10 mouse cellular contexts compared by ENCODE assay signal in genomic region chr2:158658822-158659221, GRCm38 (mm10). TPM values are rescaled to one million over a fixed set of nuclear protein-coding genes. Genes with fewer than 3 reads are reported as not detected.
DNase-seq lines count a peak whose midpoint lies in the region; ATAC-seq and TF ChIP-seq lines count a peak whose summit lies in the region.
"Had no signal": no experiment of that assay in that cellular context is flagged by ENCODE, and none has a peak within 500 bp of the region (broad histone marks: within the 10 kb centered on the region; RNA-seq: fewer than 3 reads in every experiment).

No protein-coding gene starts in this region.

- 46% methylated on average over 6 of the region's 6 CpGs for WGBS in midbrain, postnatal 0 days
- WGBS in midbrain, embryonic 16.5 days, result 53% methylated on average over 6 of the region's 6 CpGs
- 49% methylated on average over 6 of the region's 6 CpGs for WGBS in heart, embryonic 14.5 days

- TF ChIP-seq CTCF in midbrain, postnatal 0 days (IDR thresholded peaks at IDR 0.05), result no peak
- TF ChIP-seq CTCF in left cerebral cortex, adult 2 months (IDR thresholded peaks at IDR 0.05), result no peak

- H3K9ac ChIP-seq in midbrain, postnatal 0 days (replicated peaks; ENCODE audit: low read length, poor library complexity, severe bottlenecking), result no peak overlapping the region
- H3K9ac ChIP-seq in midbrain, embryonic 16.5 days (ENCODE audit: low read depth, low read length), result no peak overlapping the region
- H3K9ac ChIP-seq in heart, embryonic 14.5 days (ENCODE audit: low read length), result no peak overlapping the region
- H3K9ac ChIP-seq: neural tube, embryonic 13.5 days had no signal

- H3K36me3 ChIP-seq in midbrain, postnatal 0 days (ENCODE audit: insufficient read depth, low read length), result no peaks in the 10 kb centered on the region
- no peaks in the 10 kb centered on the region for H3K36me3 ChIP-seq in midbrain, embryonic 16.5 days (ENCODE audit: control insufficient read depth, insufficient read depth, low read length)
- H3K36me3 ChIP-seq in heart, embryonic 14.5 days (ENCODE audit: control insufficient read depth, insufficient read depth, low read length), result no peaks in the 10 kb centered on the region
- no peaks in the 10 kb centered on the region for H3K36me3 ChIP-seq in splenic B cell, adult 2 months (ENCODE audit: control insufficient read depth, insufficient read depth, low read length, poor library complexity, severe bottlenecking)
- H3K36me3 ChIP-seq: neural tube, embryonic 13.5 days had no signal

- H3K27me3 ChIP-seq in midbrain, postnatal 0 days (ENCODE audit: insufficient read depth, low read length), result no peaks in the 10 kb centered on the region
- H3K27me3 ChIP-seq in midbrain, embryonic 16.5 days (ENCODE audit: control insufficient read depth, insufficient read depth, low read depth, low read length), result no peaks in the 10 kb centered on the region
- H3K27me3 ChIP-seq in heart, embryonic 14.5 days (ENCODE audit: control insufficient read depth, insufficient read depth, low read length), result no peaks in the 10 kb centered on the region
- H3K27me3 ChIP-seq in splenic B cell, adult 2 months (ENCODE audit: control insufficient read depth, insufficient read depth, low read length, poor library complexity, severe bottlenecking), result no peaks in the 10 kb centered on the region
- H3K27me3 ChIP-seq: neural tube, embryonic 13.5 days had no signal

- peak; percentile 31 for DNase-seq in midbrain, postnatal 0 days (ENCODE audit: low spot score)
- DNase-seq in kidney, postnatal 4 days, result peak; percentile 57 to 77
- peak; percentile 15 for DNase-seq in splenic B cell, adult 2 months (ENCODE audit: low read depth, low spot score)
- no peak for DNase-seq in urinary bladder, postnatal 4 days (ENCODE audit: low spot score in 2 of 2)
- no peak for DNase-seq in left cerebral cortex, adult 2 months (ENCODE audit: extremely low spot score in 1 of 2, low spot score in 2 of 2)
- DNase-seq: cerebellum, adult 9-10 months had no signal

- no peak; the same call in 1 of the 2 replicates for ATAC-seq in midbrain, postnatal 0 days (ENCODE audit: low FRiP score)
- no peak for ATAC-seq in midbrain, embryonic 16.5 days
- ATAC-seq in heart, embryonic 14.5 days (ENCODE audit: insufficient number of reproducible peaks, insufficient read depth, low FRiP score, low read depth), result peak; percentile 71
- no peak for ATAC-seq in erythroblast, adult 5-6 weeks (replicated peaks; ENCODE audit: low FRiP score, poor library complexity, severe bottlenecking)

- no peaks in the 10 kb centered on the region for H3K4me1 ChIP-seq in midbrain, postnatal 0 days (ENCODE audit: insufficient read depth, low read length)
- H3K4me1 ChIP-seq in midbrain, embryonic 16.5 days (ENCODE audit: control insufficient read depth, insufficient read depth, low read length), result no peaks in the 10 kb centered on the region
- no peaks in the 10 kb centered on the region for H3K4me1 ChIP-seq in heart, embryonic 14.5 days (ENCODE audit: control insufficient read depth in 2 of 2, insufficient read depth in 2 of 2, low read length in 2 of 2)
- H3K4me1 ChIP-seq: neural tube, embryonic 13.5 days had no signal

- H3K4me2 ChIP-seq in midbrain, postnatal 0 days (ENCODE audit: low read depth, low read length, poor library complexity, severe bottlenecking), result no peak overlapping the region
- H3K4me2 ChIP-seq in midbrain, embryonic 16.5 days (ENCODE audit: low read length), result no peak overlapping the region
- no peak overlapping the region for H3K4me2 ChIP-seq in heart, embryonic 14.5 days (ENCODE audit: low read length)
- H3K4me2 ChIP-seq: neural tube, embryonic 13.5 days had no signal

- no peaks in the 10 kb centered on the region for H3K9me3 ChIP-seq in midbrain, postnatal 0 days (ENCODE audit: low read length)
- H3K9me3 ChIP-seq in midbrain, embryonic 16.5 days (replicated peaks; ENCODE audit: control insufficient read depth, low read length, poor library complexity, severe bottlenecking), result no peaks in the 10 kb centered on the region
- H3K9me3 ChIP-seq in heart, embryonic 14.5 days (ENCODE audit: control insufficient read depth, low read length), result no peaks in the 10 kb centered on the region
- H3K9me3 ChIP-seq: neural tube, embryonic 13.5 days had no signal

- intact Hi-C loops in left cerebral cortex, adult 2 months (cut with DNase I), result no loop called here

- no peak overlapping the region for H3K4me3 ChIP-seq in midbrain, postnatal 0 days (ENCODE audit: low read depth, low read length)
- no peak overlapping the region for H3K4me3 ChIP-seq in midbrain, embryonic 16.5 days (ENCODE audit: low read depth, low read length)
- H3K4me3 ChIP-seq in heart, embryonic 14.5 days (ENCODE audit: control insufficient read depth in 1 of 2, insufficient read depth in 1 of 2, low read depth in 1 of 2, low read length in 2 of 2), result no peak overlapping the region
- no peak overlapping the region for H3K4me3 ChIP-seq in left cerebral cortex, adult 2 months
- H3K4me3 ChIP-seq: neural tube, embryonic 13.5 days had no signal

- no peak overlapping the region for H3K27ac ChIP-seq in midbrain, postnatal 0 days (ENCODE audit: low read depth, low read length)
- H3K27ac ChIP-seq in midbrain, embryonic 16.5 days (ENCODE audit: low read length), result no peak overlapping the region
- H3K27ac ChIP-seq in heart, embryonic 14.5 days (replicated peaks in 1 of 2; ENCODE audit: control insufficient read depth in 1 of 2, insufficient read depth in 1 of 2, low read depth in 2 of 2, low read length in 2 of 2), result peak overlapping the region in 1 of 2 experiments; percentile 25; a peak in 1 of 4 replicates
- H3K27ac ChIP-seq in left cerebral cortex, adult 2 months, result no peak overlapping the region
- H3K27ac ChIP-seq: neural tube, embryonic 13.5 days had no signal

RNA-seq across cellular contexts. Expression of gene Ppp1r16b, which starts 6.4 kb away (rescaled TPM):
- 30.8 and 32.2 TPM in 2 replicates for total RNA-seq in midbrain, postnatal 0 days (2014; rRNA removed)
- 31.0 and 31.6 TPM in 2 replicates for polyA plus RNA-seq in midbrain, postnatal 0 days (2015; fragmentation: Nextera tagmentation; extraction: Ambion mirVana)
- 22.0 and 27.7 TPM in 2 replicates for polyA plus RNA-seq in midbrain, embryonic 16.5 days (2015; fragmentation: Nextera tagmentation; extraction: Ambion mirVana)
- 4.7 and 6.0 TPM in 2 replicates for polyA plus RNA-seq in heart, embryonic 14.5 days (2014; fragmentation: Nextera tagmentation; extraction: Ambion mirVana)
- 100 to 1,000 TPM; 135 to 138 TPM for total RNA-seq in left cerebral cortex, adult 2 months (2021)
- total RNA-seq in erythroblast, adult 5-6 weeks (2015; ENCODE audit: low replicate concordance), result not detected in 2 replicates
- 0.14 TPM in 1 of 2 replicates, not detected in the other for total RNA-seq in erythroblast, adult 5-6 weeks (2017; ENCODE audit: low replicate concordance)

RNA-seq across cellular contexts. Expression of gene Actr5, which starts 34.1 kb away (rescaled TPM):
- total RNA-seq in midbrain, postnatal 0 days (2014; rRNA removed), result 18.5 and 25.4 TPM in 2 replicates
- 8.8 and 10.6 TPM in 2 replicates for polyA plus RNA-seq in midbrain, postnatal 0 days (2015; fragmentation: Nextera tagmentation; extraction: Ambion mirVana)
- 8.9 and 9.5 TPM in 2 replicates for polyA plus RNA-seq in midbrain, embryonic 16.5 days (2015; fragmentation: Nextera tagmentation; extraction: Ambion mirVana)
- polyA plus RNA-seq in heart, embryonic 14.5 days (2014; fragmentation: Nextera tagmentation; extraction: Ambion mirVana), result 7.9 and 8.6 TPM in 2 replicates
- 10 to 100 TPM; 11.0 to 12.4 TPM for total RNA-seq in left cerebral cortex, adult 2 months (2021)
- 3.1 and 6.5 TPM in 2 replicates for total RNA-seq in erythroblast, adult 5-6 weeks (2015; ENCODE audit: low replicate concordance)
- 4.0 and 7.4 TPM in 2 replicates for total RNA-seq in erythroblast, adult 5-6 weeks (2017; ENCODE audit: low replicate concordance)

RNA-seq across cellular contexts. Expression of gene Slc32a1, which starts 48.3 kb away (rescaled TPM):
- total RNA-seq in midbrain, postnatal 0 days (2014; rRNA removed), result 53.9 and 63.6 TPM in 2 replicates
- 14.3 and 14.4 TPM in 2 replicates for polyA plus RNA-seq in midbrain, postnatal 0 days (2015; fragmentation: Nextera tagmentation; extraction: Ambion mirVana)
- polyA plus RNA-seq in midbrain, embryonic 16.5 days (2015; fragmentation: Nextera tagmentation; extraction: Ambion mirVana), result 8.2 and 8.6 TPM in 2 replicates
- polyA plus RNA-seq in heart, embryonic 14.5 days (2014; fragmentation: Nextera tagmentation; extraction: Ambion mirVana), result not detected in 2 replicates
- total RNA-seq in left cerebral cortex, adult 2 months (2021), result 10 to 100 TPM; 83.5 to 97.2 TPM
- not detected in 2 replicates for total RNA-seq in erythroblast, adult 5-6 weeks (2015; ENCODE audit: low replicate concordance)
- total RNA-seq in erythroblast, adult 5-6 weeks (2017; ENCODE audit: low replicate concordance), result not detected in 2 replicates

Comparison
In these comparisons a context has a peak if more than half of its experiments do, and no peak if none do; other contexts are left out.
1. DNase-seq: peak in midbrain, postnatal 0 days (single experiment), kidney, postnatal 4 days (2 of 2) and splenic B cell, adult 2 months (single experiment); none in urinary bladder, postnatal 4 days (0 of 2) and left cerebral cortex, adult 2 months (0 of 2).
2. RNA of gene Ppp1r16b, which starts 6.4 kb away (total RNA-seq): 135 to 138 TPM in left cerebral cortex, adult 2 months and 30.8 to 32.2 TPM in midbrain, postnatal 0 days; 0.14 TPM in erythroblast, adult 5-6 weeks; every median in the first group is over 10 times any median in the second.
3. RNA of gene Slc32a1, which starts 48.3 kb away (total RNA-seq): 83.5 to 97.2 TPM in left cerebral cortex, adult 2 months and 53.9 to 63.6 TPM in midbrain, postnatal 0 days; not detected in erythroblast, adult 5-6 weeks; every median in the first group is over 10 times any median in the second.